Mouse (Mus musculus) embryonic facial prominence, embryonic 14.5 days (tissue): ENCODE measurements at regions not wholly inside any gene's neighbourhood (a gene's known extent, or its start where the extent isn't known, plus 50 kb on each side); places are given as distances from the start of the nearest gene placed in this dataset.
"Not testable (repeated sequence)": the region's sequence is repeated elsewhere in the genome, so short reads cannot be mapped to it uniquely, and the experiment has no call there.

ENCODE experiments used
- ATAC-seq: fragments of 200-750 bp; cut with Nextera tagmentation; 2 replicates; pipeline ENCODE4 v1.8.0; 2017; ENCODE audit warnings: low read depth, moderate number of reproducible peaks, moderate TSS enrichment
- DNase-seq: peaks from one replicate; pipeline ENCODE4 v3.0.0-alpha.2; 2015; ENCODE audit warnings: low spot score
- H3K27ac ChIP-seq: fragments of 300-500 bp; sonication (generic); replicated peaks from 2 replicates; pipeline ENCODE4 v1.5.1; 2014; ENCODE audit warnings: low read depth, mild to moderate bottlenecking, low read length, moderate library complexity
- H3K27me3 ChIP-seq: fragments of 300-500 bp; sonication (generic); replicated peaks from 2 replicates; pipeline ENCODE4 v1.6.1; 2014; ENCODE audit warnings: low read length; ENCODE audit not compliant: control insufficient read depth, insufficient read depth
- H3K36me3 ChIP-seq: fragments of 300-500 bp; sonication (generic); 2 replicates; pipeline ENCODE4 v1.6.1; 2014; ENCODE audit warnings: low read length, mixed read lengths; ENCODE audit not compliant: control insufficient read depth, insufficient read depth
- H3K4me1 ChIP-seq: fragments of 300-500 bp; sonication (generic); 2 replicates; pipeline ENCODE4 v1.6.1; 2014; ENCODE audit warnings: antibody characterized with exemption, low read length; ENCODE audit not compliant: control insufficient read depth, insufficient read depth
- H3K4me2 ChIP-seq: fragments of 300-500 bp; sonication (generic); 2 replicates; pipeline ENCODE4 v1.6.1; 2014; ENCODE audit warnings: low read depth, mild to moderate bottlenecking, low read length, moderate library complexity, mixed read lengths
- H3K4me3 ChIP-seq: fragments of 300-500 bp; sonication (generic); 2 replicates; pipeline ENCODE4 v1.5.1; 2014; ENCODE audit warnings: low read depth, mild to moderate bottlenecking, low read length
- H3K9ac ChIP-seq: fragments of 300-500 bp; sonication (generic); 2 replicates; pipeline ENCODE4 v1.6.1; 2014; ENCODE audit warnings: low read depth, mild to moderate bottlenecking, low read length, moderate library complexity, mixed read lengths
- H3K9me3 ChIP-seq: fragments of 300-500 bp; sonication (generic); 2 replicates; pipeline ENCODE4 v1.6.1; 2016; ENCODE audit warnings: low read length; ENCODE audit not compliant: control insufficient read depth
- WGBS: fragments of 180-500 bp; shearing (Covaris S2); extraction: QIAGEN DNeasy Blood & Tissue Kit; methylation state at CpG from one replicate; pipeline ENCODE4 v1.1.7; 2014; 5-methylcytosine and 5-hydroxymethylcytosine counted together

- H3K27me3 ChIP-seq, H3K4me3 ChIP-seq, ATAC-seq, H3K4me1 ChIP-seq, H3K9me3 ChIP-seq, H3K9ac ChIP-seq, H3K27ac ChIP-seq, H3K36me3 ChIP-seq: not testable (repeated sequence)
- 29% methylated on average over 3 of the region's 47 CpGs for WGBS
- peak; percentile 0 for DNase-seq
- H3K4me2 ChIP-seq: 0 out of 2 replicates have a peak overlapping the region, but pooled peaks have one; percentile 29
These were observed 739.1 kb upstream of the Ywhaq start for GRCm38 (mm10) chr12:22156467-22157037.

GRCm38 (mm10) chr12:22155341-22155740 lies 737.9 kb upstream of the Ywhaq start:
- H3K27me3 ChIP-seq, H3K4me1 ChIP-seq, H3K36me3 ChIP-seq, H3K9ac ChIP-seq, H3K9me3 ChIP-seq, H3K4me3 ChIP-seq, H3K27ac ChIP-seq, DNase-seq, H3K4me2 ChIP-seq, ATAC-seq: not testable (repeated sequence)
- 82% methylated on average over 4 of the region's 8 CpGs for WGBS
